Mouse (Mus musculus) liver, embryonic 13.5 days (tissue): ENCODE data around the gene Tmem82. TPM values are rescaled to one million over a fixed set of nuclear protein-coding genes. Genes with fewer than 3 reads are reported as not detected.

ENCODE experiments used
- ATAC-seq: fragments of 200-750 bp; cut with Nextera tagmentation; 2 replicates; pipeline ENCODE4 v1.8.0; 2017; ENCODE audit warnings: low read depth, mild to moderate bottlenecking, moderate number of reproducible peaks, moderate library complexity
- DNase-seq: peaks from one replicate; pipeline ENCODE4 v3.0.0; 2022
- H3K27ac ChIP-seq: fragments of 300-500 bp; sonication (generic); 2 replicates; pipeline ENCODE4 v1.5.1; 2015; ENCODE audit warnings: moderate library complexity, mild to moderate bottlenecking, inconsistent platforms
- H3K27me3 ChIP-seq: fragments of 300-500 bp; sonication (generic); 2 replicates; pipeline ENCODE4 v1.6.1; 2015; ENCODE audit warnings: mild to moderate bottlenecking, inconsistent platforms
- H3K36me3 ChIP-seq: fragments of 300-500 bp; sonication (generic); 2 replicates; pipeline ENCODE4 v1.6.1; 2015; ENCODE audit warnings: mild to moderate bottlenecking, inconsistent platforms
- H3K4me1 ChIP-seq: fragments of 300-500 bp; sonication (generic); replicated peaks from 2 replicates; pipeline ENCODE4 v1.6.1; 2015; ENCODE audit warnings: inconsistent platforms
- H3K4me2 ChIP-seq: fragments of 300-500 bp; sonication (generic); 2 replicates; pipeline ENCODE4 v1.6.1; 2015; ENCODE audit warnings: inconsistent platforms, mild to moderate bottlenecking, moderate library complexity
- H3K4me3 ChIP-seq: fragments of 300-500 bp; sonication (generic); replicated peaks from 2 replicates; pipeline ENCODE4 v1.5.1; 2015; ENCODE audit warnings: mild to moderate bottlenecking, inconsistent platforms
- H3K9ac ChIP-seq: fragments of 300-500 bp; sonication (generic); 2 replicates; pipeline ENCODE4 v1.6.1; 2015; ENCODE audit warnings: mild to moderate bottlenecking, inconsistent platforms
- H3K9me3 ChIP-seq: fragments of 300-500 bp; sonication (generic); replicated peaks from 2 replicates; pipeline ENCODE4 v1.6.1; 2016; ENCODE audit warnings: inconsistent platforms
- WGBS: fragments of 180-500 bp; shearing (Covaris S2); methylation state at CpG from one replicate; pipeline ENCODE4 v1.1.7; 2015; ENCODE audit not compliant: insufficient replicate concordance; 5-methylcytosine and 5-hydroxymethylcytosine counted together
- polyA plus RNA-seq: library from polyadenylated mRNA; unstranded; fragments of >200 nt; fragmentation: Nextera tagmentation; extraction: Ambion mirVana; gene quantifications from 2 replicates; pipeline ENCODE4 v1.2.1, GENCODE M21; 2015

Gene Tmem82
- polyA plus RNA-seq, 1 experiment from 2014 or later, result 3.7 TPM

DNA sequence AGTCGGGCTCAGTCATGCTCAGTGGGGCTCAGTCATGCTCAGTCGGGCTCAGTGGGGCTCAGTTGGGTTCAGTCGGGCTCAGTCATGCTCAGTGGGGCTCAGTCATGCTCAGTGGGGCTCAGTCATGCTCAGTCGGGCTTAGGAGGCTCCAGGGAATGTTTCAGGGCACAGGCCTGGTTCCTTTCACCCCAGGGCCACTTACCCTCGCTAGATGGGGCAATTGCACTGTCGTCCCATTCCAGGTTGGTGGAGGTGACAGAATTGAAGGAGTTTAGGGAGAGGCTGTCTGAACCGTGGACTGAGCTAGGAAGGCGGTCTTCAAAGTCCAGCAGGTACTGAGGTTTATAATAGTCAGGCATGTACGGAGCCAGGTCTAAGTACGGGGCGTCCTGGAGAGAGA is 21.0 kb upstream of the Tmem82 start:
- no peak overlapping the region for H3K9ac ChIP-seq
- DNase-seq (no peak), ATAC-seq (no peak)
- H3K4me3 ChIP-seq, result no peak overlapping the region
- H3K4me2 ChIP-seq, result no peak overlapping the region
- H3K9me3 ChIP-seq, result no peaks in the 10 kb centered on the region
- no peaks in the 10 kb centered on the region; the same call in 1 of the 2 replicates for H3K4me1 ChIP-seq
- H3K27ac ChIP-seq, result no peak overlapping the region
- 55% methylated on average over 11 of the region's 11 CpGs for WGBS
- H3K27me3 ChIP-seq, result no peaks in the 10 kb centered on the region
- H3K36me3 ChIP-seq, result peaks cover 31% of the 10 kb centered on the region

DNA sequence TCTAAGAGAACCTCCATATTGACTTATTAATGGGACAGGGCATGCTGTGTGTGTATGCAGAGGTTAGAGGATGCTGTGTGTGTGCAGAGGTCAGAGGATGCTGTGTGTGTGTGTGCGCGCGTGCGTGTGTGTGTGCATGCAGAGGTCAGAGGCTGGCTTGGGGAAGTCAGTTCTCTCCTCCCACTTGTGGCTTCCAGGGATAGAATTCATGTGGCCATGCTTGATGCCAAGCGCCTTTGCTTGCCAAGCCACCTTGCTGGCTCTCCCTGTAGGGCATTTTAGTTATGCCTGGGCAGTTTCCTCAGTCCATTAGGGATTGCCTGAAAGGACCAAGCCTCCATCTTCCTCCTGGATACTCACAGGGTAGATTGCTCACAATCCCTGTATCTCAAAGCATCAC is 18.3 kb upstream of the Tmem82 start:
- H3K27me3 ChIP-seq, result no peaks in the 10 kb centered on the region
- H3K36me3 ChIP-seq, result peaks cover 46% of the 10 kb centered on the region
- WGBS, result 86% methylated on average over 5 of the region's 5 CpGs
- DNase-seq (no peak), ATAC-seq (no peak)
- no peak overlapping the region for H3K9ac ChIP-seq
- H3K4me2 ChIP-seq, result no peak overlapping the region
- H3K4me3 ChIP-seq, result no peak overlapping the region
- no peak overlapping the region for H3K27ac ChIP-seq
- H3K4me1 ChIP-seq, result no peaks in the 10 kb centered on the region
- H3K9me3 ChIP-seq, result no peaks in the 10 kb centered on the region

DNA sequence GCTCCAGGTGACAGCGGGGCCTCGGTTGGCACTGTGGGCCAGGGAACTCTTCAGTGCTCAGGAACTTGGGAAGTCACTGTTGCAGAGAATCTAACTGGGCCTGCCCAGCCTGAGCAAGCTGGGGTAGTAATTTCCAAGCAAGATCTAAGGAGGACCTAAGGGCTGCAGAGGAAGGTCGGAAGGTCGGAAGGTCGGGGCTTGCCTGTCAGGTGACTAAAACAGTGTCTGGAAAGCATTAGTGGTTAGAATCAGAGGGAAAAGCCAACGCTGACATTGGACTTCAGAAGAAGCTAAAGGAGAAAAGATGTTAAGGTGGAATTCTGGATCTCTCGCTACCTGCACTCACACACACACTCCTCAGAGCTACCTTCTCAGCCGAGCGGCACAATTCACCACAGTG is 17.6 kb upstream of the Tmem82 start:
- Histone ChIP-seq H3K4me2 (no peak overlapping the region), H3K9me3 (no peaks in the 10 kb centered on the region), H3K27ac (no peak overlapping the region), H3K27me3 (no peaks in the 10 kb centered on the region), H3K4me3 (no peak overlapping the region), H3K36me3 (peaks cover 46% of the 10 kb centered on the region), H3K4me1 (no peaks in the 10 kb centered on the region), H3K9ac (no peak overlapping the region)
- DNase-seq, result no peak
- 80% methylated on average over 9 of the region's 9 CpGs for WGBS
- ATAC-seq, result no peak

DNA sequence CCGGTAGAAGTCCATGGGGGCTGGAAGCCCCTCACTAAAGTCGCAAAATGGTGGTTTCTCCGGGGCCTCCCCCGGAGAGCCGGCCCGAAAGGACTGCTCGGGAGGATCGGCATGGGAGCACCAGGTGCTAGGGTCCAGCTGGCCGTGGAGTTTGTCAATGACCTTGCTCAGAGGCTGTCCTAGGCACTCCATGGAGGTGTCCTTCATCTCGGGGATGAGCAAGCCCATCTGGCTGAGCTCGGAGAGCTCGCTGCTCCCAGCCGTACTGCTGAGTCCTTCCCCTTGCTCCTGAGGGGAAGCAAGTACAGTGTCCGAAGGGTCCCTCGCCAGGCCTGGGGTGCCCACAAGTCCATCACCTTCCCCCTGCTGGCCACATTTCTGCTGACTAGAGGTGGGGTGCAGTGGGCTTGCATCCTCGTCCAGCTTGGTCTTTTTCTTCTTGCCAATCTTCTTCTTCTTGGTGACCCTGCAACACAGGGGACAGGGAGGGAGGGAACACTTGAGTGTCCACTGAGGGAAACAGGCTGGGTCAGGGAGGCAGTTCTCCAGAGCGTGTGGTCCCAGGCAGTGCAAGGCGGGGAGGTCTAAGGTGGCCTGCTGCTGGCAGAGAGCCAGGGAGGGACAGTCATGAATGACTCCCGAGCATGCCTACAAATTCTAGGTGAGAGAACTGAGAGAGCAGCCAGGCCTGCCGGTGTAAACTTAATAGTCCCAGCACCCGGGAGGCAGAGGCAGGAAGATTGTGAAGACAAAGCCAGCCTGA is 13.9 kb upstream of the Tmem82 start:
- H3K27me3 ChIP-seq, result no peaks in the 10 kb centered on the region
- H3K4me3 ChIP-seq, result no peak overlapping the region
- no peaks in the 10 kb centered on the region for H3K4me1 ChIP-seq
- 83% methylated on average over 21 of the region's 21 CpGs for WGBS
- DNase-seq (no peak), ATAC-seq (no peak)
- H3K27ac ChIP-seq, result no peak overlapping the region
- peaks cover 64% of the 10 kb centered on the region for H3K36me3 ChIP-seq
- no peaks in the 10 kb centered on the region for H3K9me3 ChIP-seq
- H3K9ac ChIP-seq, result no peak overlapping the region
- no peak overlapping the region for H3K4me2 ChIP-seq

DNA sequence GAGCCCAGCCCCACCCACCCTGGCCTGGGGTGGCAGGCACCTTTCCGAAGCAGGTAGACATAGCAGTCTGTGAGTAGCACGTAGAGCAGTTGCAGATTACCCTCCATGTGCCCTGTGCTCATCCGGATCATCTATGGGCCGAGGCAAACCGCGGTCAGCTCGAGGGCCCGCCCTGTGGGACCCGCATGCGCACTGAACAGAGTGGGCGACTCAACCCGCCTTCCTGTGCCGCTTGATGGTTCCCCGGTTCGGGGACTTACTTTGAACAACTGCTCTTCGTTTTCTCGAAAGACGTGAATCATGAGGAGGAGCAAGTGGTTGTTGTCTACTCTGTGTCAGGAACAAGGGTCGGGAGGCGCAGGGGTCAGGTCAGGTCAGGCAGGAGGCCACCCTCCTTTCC is 12.8 kb upstream of the Tmem82 start:
- ATAC-seq (no peak), DNase-seq (no peak)
- H3K36me3 ChIP-seq, result peaks cover 70% of the 10 kb centered on the region
- no peak overlapping the region for H3K4me3 ChIP-seq
- no peaks in the 10 kb centered on the region for H3K27me3 ChIP-seq
- H3K9ac ChIP-seq, result no peak overlapping the region
- no peaks in the 10 kb centered on the region for H3K4me1 ChIP-seq
- WGBS, result 91% methylated on average over 20 of the region's 20 CpGs
- no peak overlapping the region for H3K27ac ChIP-seq
- H3K4me2 ChIP-seq, result no peak overlapping the region
- no peaks in the 10 kb centered on the region for H3K9me3 ChIP-seq

DNA sequence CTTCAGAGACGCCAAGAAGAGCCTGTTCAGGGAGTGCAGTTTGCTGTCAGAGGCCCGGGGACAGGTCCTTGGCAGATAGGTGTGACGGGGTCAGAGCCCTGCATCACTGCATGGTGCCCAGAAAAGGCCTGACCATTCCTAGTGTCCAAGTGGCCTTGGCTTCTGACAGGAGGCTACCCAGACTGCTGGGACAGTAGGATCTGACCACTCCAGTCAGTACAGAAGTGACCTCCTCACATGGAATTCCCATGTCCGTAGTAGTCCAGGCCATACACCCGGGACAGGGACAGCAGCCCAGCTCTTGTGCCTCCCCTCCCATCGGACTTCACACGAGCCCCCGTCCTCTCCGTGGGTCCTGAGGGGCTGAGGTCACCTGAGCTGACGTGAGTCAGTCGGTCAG is 11.6 kb upstream of the Tmem82 start:
- Histone ChIP-seq H3K36me3 (peaks cover 74% of the 10 kb centered on the region), H3K9me3 (no peaks in the 10 kb centered on the region), H3K27me3 (no peaks in the 10 kb centered on the region), H3K4me1 (peaks cover 6% of the 10 kb centered on the region), H3K27ac (no peak overlapping the region), H3K4me3 (no peak overlapping the region), H3K4me2 (no peak overlapping the region), H3K9ac (no peak overlapping the region)
- DNase-seq (no peak), ATAC-seq (no peak)
- WGBS, result 85% methylated on average over 11 of the region's 11 CpGs

DNA sequence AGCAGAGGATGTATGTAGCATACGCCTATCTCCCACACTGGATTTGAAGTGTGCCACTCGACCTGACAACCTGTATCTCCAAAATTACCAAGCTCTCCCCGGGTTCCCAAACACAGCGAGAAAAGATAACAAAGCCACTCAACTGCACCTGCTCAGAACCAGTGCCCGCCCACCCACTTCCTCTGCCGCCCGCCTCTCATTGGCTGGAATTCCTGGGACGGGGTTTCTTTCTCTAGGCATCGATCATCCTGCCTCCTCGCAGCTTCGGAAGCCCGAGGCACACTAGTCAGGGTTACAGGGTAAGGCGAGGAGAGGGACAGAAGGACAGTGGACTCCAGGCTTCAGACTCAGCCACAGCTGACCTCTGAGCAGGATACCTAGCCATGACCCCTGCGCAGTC is 10.2 kb upstream of the Tmem82 start:
- Histone ChIP-seq H3K4me1 (peaks cover 11% of the 10 kb centered on the region), H3K27ac (no peak overlapping the region), H3K4me3 (no peak overlapping the region), H3K9ac (no peak overlapping the region), H3K27me3 (no peaks in the 10 kb centered on the region), H3K9me3 (no peaks in the 10 kb centered on the region), H3K36me3 (peaks cover 68% of the 10 kb centered on the region), H3K4me2 (no peak overlapping the region)
- no peak for ATAC-seq
- DNase-seq, result no peak
- 75% methylated on average over 14 of the region's 14 CpGs for WGBS

DNA sequence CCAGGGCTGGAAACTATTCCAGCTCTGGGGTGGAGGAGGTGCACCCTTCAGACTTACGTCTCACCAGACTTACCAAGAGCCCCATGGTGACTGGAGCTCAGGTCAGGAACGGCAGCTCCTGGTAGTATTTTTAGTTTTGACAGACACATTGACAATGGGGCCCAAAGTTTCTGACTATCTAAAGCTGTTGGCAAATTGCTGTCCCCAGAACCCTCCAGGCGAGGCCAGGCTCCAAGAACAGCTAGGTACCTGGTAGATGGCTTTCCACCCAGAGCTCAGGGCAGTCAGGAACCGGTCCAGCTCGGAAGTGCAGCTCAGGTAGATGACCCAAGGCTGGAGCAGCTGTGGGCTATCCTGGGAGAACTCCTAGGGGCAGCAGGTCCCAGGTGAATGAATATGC is 9.1 kb upstream of the Tmem82 start:
- Histone ChIP-seq H3K9me3 (no peaks in the 10 kb centered on the region), H3K4me1 (peaks cover 14% of the 10 kb centered on the region), H3K27me3 (no peaks in the 10 kb centered on the region), H3K27ac (no peak overlapping the region), H3K4me3 (no peak overlapping the region), H3K4me2 (no peak overlapping the region), H3K36me3 (peaks cover 61% of the 10 kb centered on the region), H3K9ac (no peak overlapping the region)
- WGBS, result 72% methylated on average over 5 of the region's 5 CpGs
- ATAC-seq (no peak), DNase-seq (no peak)

DNA sequence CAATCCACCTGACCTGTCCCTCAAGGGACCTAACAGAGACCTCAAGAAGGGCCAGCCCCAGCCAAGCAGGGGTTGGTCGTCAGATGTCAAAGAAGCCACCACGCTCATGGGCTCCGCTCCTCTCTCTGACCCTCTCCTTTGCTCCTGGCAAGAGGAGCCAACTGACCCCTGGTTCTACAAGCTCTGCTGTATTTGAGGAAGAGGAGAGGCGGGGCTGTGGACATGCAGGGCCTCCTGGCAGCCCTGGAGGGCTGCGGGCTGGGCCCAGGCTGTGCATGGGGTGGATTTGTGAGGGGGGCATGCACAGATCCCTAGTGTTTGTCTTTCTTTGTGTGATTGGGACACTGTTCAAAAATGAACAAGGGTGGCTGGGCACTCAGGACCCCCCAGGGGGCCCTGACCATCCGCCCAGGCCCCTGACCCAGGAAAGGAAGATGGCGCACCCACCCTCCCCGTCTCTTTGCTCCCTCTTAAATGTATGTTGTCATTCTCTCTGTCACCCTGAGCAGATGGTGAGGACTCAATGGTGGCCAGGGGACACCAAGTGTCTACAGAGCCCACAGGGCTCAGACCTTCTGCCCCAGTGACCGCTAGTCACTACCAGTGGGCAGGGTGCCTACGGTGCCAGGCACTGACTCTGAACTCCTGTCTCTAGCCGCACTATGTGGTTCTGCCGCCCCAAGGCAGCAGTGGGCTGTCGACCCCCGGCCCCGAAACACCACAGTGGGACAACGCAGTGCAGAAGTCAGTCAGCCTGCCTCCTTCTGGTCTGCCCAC is 7.5 kb upstream of the Tmem82 start:
- Histone ChIP-seq H3K36me3 (peaks cover 45% of the 10 kb centered on the region), H3K27ac (no peak overlapping the region), H3K4me3 (no peak overlapping the region), H3K9ac (no peak overlapping the region), H3K4me1 (peaks cover 14% of the 10 kb centered on the region), H3K27me3 (no peaks in the 10 kb centered on the region), H3K4me2 (no peak overlapping the region), H3K9me3 (no peaks in the 10 kb centered on the region)
- DNase-seq, result no peak
- no peak for ATAC-seq
- 79% methylated on average over 16 of the region's 16 CpGs for WGBS

DNA sequence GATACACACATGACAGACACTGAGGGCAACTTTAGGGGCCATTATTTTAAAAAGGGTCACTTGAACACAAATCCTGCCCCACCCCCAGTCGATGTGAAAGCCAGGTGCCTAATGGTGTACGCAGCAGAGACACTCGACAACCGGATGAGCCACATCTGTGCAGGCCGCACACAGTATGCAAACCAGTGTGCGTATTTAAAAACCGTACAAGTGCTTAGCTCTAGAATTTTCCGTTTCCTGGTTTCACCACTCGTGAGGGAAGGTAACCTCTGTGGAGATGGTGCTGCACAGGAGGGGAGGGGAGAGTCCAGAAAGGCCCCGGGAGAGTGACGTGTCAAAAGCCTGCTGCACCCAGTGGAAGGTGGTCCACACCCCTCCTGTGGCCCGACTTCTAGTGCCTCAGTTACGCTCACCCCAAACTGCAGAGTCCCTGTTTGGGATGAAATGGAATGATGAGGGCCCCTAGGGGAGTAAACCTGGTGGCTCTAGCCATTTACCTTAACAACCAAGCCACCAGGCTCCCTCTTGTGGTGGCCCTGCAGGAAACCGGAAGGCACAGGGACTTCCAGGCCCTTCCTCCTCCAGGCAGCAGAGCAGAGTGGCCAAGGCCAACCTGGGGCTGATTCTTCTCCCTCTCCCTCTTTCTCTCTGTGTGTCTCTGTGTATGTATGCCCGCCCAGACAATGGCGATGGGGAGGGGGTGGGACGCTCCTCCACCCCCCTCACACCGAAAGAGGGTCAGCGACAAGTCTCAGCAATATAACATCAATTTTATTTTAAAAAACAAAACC is 6.7 kb upstream of the Tmem82 start:
- no peak overlapping the region for H3K27ac ChIP-seq
- no peaks in the 10 kb centered on the region for H3K27me3 ChIP-seq
- H3K4me2 ChIP-seq, result no peak overlapping the region
- DNase-seq, result no peak
- peaks cover 37% of the 10 kb centered on the region for H3K36me3 ChIP-seq
- H3K9ac ChIP-seq, result no peak overlapping the region
- peaks cover 14% of the 10 kb centered on the region for H3K4me1 ChIP-seq
- no peak for ATAC-seq
- H3K9me3 ChIP-seq, result no peaks in the 10 kb centered on the region
- no peak overlapping the region for H3K4me3 ChIP-seq
- 62% methylated on average over 19 of the region's 19 CpGs for WGBS

DNA sequence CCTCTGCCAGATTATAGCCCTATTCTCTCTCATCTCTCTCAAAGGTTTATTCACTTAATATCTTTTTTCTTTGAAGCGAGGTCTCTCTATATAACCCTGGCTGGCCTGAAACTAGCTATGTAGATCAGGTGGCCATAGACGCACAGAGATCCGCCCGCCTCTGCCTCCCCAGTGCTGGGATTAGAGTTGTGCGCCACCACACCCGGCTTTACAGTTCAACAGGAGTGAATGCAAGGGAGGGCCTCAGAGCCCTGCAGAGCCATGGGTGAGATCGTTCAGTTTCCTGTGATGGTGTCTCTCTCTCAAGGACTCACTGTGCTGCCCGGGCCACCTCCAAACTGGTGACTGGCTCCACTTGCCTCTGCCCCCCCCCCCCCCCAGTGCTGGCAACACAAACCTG is 5.7 kb upstream of the Tmem82 start:
- no peaks in the 10 kb centered on the region for H3K9me3 ChIP-seq
- no peak overlapping the region for H3K9ac ChIP-seq
- 69% methylated on average over 8 of the region's 8 CpGs for WGBS
- no peaks in the 10 kb centered on the region for H3K27me3 ChIP-seq
- H3K27ac ChIP-seq, result peak overlapping the region; percentile 59
- no peak overlapping the region for H3K4me2 ChIP-seq
- ATAC-seq (no peak), DNase-seq (no peak)
- peaks cover 14% of the 10 kb centered on the region for H3K4me1 ChIP-seq
- no peak overlapping the region for H3K4me3 ChIP-seq
- H3K36me3 ChIP-seq, result peaks cover 28% of the 10 kb centered on the region
